Mouse (Mus musculus) erythroblast, embryonic 14.5 days (primary cell): ENCODE measurements around the gene Parvb. TPM values are rescaled to one million over a fixed set of nuclear protein-coding genes. Genes with fewer than 3 reads are reported as not detected.
"Not testable (repeated sequence)": the region's sequence is repeated elsewhere in the genome, so short reads cannot be mapped to it uniquely, and the experiment has no call there.

ENCODE experiments used
- H3K27me3 ChIP-seq: 2 replicates; pipeline ENCODE4 v1.6.1; 2012; ENCODE audit warnings: inconsistent platforms; ENCODE audit not compliant: control insufficient read depth
- H3K36me3 ChIP-seq: 2 replicates; pipeline ENCODE4 v1.6.1; 2012; ENCODE audit warnings: mild to moderate bottlenecking, inconsistent platforms; ENCODE audit not compliant: control insufficient read depth
- H3K4me1 ChIP-seq: 2 replicates; pipeline ENCODE4 v1.6.1; 2012; ENCODE audit warnings: inconsistent platforms; ENCODE audit not compliant: control insufficient read depth
- H3K4me3 ChIP-seq: replicated peaks from 2 replicates; pipeline ENCODE3; 2012; ENCODE audit warnings: moderate library complexity, mild to moderate bottlenecking, inconsistent platforms
- H3K9me3 ChIP-seq: 2 replicates; pipeline ENCODE4 v1.6.1; 2012; ENCODE audit warnings: low read length, inconsistent platforms, mixed read lengths; ENCODE audit not compliant: control insufficient read depth
- GATA1 ChIP-seq: IDR thresholded peaks from 2 replicates; pipeline ENCODE4 v1.6.1; 2012; ENCODE audit warnings: low read length, inconsistent platforms, mixed read lengths
- TAL1 ChIP-seq: IDR thresholded peaks from 3 replicates; pipeline ENCODE4 v1.6.1; 2012; ENCODE audit warnings: low read length, inconsistent platforms, mixed read lengths
- polyA plus RNA-seq: library from polyadenylated mRNA; stranded (reverse); fragments of >175 nt; gene quantifications from 2 replicates; pipeline ENCODE4 v1.2.3, GENCODE M21; 2012

The Parvb gene
- polyA plus RNA-seq, 1 experiment, result 6.3 TPM

DNA sequence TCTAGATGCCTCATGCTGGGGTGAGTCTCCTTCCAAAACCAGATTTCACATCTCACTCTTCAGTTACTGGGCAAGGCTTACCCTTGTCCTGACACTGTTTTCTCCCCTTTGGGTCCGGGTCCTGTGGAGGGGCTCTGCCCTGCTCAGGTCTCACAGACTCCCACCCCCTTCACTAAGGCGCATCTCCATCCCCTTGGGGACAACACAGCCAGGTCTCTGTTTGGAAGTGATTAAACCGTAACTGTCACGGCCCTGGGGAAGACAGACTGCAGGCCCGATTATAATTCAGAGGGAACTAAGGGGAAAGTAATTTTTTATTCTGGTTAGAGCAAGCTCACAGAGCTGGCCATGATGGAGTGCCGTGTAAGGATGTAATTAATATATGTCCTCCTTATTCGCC, 46.8 kb downstream of the Parvb start:
- Histone ChIP-seq H3K4me3 (no peak overlapping the region), H3K27me3 (no peaks in the 10 kb centered on the region), H3K4me1 (no peaks in the 10 kb centered on the region), H3K36me3 (peaks cover 72% of the 10 kb centered on the region), H3K9me3 (no peaks in the 10 kb centered on the region; the same call in 1 of the 2 replicates)
- TF ChIP-seq TAL1 (no peak), GATA1 (no peak)

DNA sequence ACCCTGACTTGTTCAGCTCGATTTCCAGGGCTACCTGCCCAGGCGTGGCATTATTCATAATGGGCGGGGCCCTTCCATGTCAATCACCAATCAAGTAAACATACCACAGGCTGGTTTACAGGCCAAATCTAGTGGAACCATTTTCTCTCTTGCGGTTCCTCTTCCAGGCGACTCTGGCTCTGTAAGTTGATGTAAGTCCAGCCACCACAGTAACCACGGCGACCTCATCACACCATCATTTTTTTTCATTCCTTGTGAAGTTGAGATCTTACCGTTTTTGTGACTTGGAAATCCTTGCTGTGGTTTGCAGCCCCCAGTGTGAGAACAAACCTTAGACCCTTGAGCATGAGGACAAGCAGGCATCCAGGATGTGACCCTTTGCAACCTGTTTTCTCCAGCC, 48.5 kb downstream of the Parvb start:
- Histone ChIP-seq H3K36me3 (peaks cover 66% of the 10 kb centered on the region), H3K4me3 (no peak overlapping the region), H3K27me3 (no peaks in the 10 kb centered on the region), H3K4me1 (no peaks in the 10 kb centered on the region), H3K9me3 (no peaks in the 10 kb centered on the region)
- TF ChIP-seq GATA1 (no peak), TAL1 (no peak)

DNA sequence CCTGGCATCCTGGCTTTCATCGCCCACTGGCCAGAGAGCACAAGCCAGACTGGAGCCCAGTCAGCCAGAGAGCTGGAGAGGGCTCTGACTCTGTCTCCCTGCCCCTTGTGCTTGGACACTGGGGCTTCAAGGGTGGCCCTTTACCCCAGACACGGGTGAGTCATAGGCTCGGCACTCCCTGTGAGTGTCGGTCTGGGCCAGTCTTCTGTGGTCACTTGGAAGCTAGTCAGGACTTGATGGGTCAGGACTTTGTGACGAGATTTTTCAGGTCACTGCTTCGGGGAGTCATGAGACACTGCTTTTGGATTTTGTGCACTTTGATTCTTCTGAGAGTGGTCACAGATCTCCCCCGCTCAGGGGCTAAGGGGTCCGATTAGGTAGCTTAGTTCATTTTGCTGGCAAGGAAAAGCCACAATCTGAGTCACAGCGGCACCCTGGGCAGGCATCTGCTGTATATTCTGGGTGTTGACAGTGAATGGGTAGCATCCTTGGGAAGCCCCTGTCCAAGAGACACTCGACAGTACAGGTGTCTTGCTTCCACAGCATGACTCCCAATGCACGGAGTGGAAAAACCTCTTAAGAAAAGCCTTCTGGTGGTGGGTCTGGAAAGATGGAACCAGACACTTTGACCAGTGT, 49.0 kb downstream of the Parvb start:
- H3K4me3 ChIP-seq, result no peak overlapping the region
- no peaks in the 10 kb centered on the region for H3K27me3 ChIP-seq
- TF ChIP-seq TAL1 (no peak), GATA1 (no peak)
- H3K36me3 ChIP-seq, result peaks cover 68% of the 10 kb centered on the region
- H3K4me1 ChIP-seq, result no peaks in the 10 kb centered on the region
- H3K9me3 ChIP-seq, result no peaks in the 10 kb centered on the region

DNA sequence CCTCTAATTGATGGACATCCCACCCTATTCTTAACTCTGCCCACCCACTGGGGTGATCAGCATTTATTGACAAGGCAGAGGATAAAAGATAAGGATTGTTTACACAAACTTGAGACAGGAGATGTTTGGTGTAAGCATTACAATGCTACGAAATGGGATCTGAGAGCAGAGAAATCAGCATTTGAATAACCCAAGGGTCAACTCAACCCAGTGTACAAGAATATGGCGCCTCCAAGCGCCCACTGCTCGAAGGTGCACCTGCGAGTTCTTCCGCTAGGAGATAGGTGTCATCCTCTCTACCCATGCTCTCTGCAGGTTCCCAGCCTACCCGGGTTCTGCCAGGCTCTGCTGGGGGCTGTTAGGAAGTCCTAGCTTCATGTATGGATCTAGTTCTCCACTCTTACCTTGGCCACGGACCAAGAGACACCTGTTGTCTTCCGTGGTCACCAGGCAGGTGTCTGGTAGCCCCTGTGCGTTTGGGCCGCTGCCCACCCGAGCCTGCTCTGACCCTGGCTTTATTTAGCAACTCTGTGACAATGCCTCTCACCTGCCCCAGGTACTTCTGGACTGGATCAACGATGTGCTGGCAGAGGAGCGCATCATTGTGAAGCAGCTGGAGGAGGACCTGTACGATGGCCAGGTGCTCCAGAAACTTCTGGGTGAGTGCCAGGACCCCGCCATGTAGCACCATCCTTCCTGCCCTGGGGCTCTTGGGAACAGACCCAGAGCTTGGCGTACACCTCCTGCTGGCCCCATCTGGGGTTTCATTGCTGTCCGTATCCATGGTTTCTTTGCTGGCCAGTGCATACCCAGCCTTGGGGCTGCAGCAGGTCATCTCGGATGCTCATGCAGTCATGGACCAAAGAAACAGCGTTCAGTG, 50.6 kb downstream of the Parvb start:
- no peaks in the 10 kb centered on the region for H3K27me3 ChIP-seq
- TF ChIP-seq GATA1, result no peak
- TF ChIP-seq TAL1, result no peak
- H3K4me3 ChIP-seq, result no peak overlapping the region
- peaks cover 70% of the 10 kb centered on the region for H3K36me3 ChIP-seq
- no peaks in the 10 kb centered on the region for H3K9me3 ChIP-seq
- H3K4me1 ChIP-seq, result no peaks in the 10 kb centered on the region

DNA sequence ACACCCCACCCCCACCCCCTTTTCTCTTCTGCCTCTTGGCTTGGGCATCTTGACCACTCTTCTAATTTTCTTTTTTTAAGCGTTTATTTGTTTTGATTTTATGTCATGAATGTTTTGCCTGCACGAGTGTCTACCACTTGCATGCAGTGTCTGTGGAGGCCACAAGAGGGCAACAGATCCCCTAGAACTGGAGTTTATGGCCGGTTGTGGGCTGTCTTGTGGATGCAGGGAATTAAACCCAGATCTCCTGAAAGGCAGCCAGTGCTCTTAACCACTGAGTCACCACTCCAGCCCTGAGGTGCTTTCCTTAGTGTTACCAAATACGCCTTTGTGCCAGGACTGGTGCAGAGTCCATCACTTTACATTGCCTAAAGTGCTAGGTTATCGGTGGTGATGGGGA, 52.2 kb downstream of the Parvb start:
- Histone ChIP-seq H3K36me3 (peaks cover 59% of the 10 kb centered on the region), H3K9me3 (no peaks in the 10 kb centered on the region), H3K27me3 (no peaks in the 10 kb centered on the region), H3K4me1 (no peaks in the 10 kb centered on the region), H3K4me3 (no peak overlapping the region)
- no peak for TF ChIP-seq TAL1
- no peak for TF ChIP-seq GATA1

DNA sequence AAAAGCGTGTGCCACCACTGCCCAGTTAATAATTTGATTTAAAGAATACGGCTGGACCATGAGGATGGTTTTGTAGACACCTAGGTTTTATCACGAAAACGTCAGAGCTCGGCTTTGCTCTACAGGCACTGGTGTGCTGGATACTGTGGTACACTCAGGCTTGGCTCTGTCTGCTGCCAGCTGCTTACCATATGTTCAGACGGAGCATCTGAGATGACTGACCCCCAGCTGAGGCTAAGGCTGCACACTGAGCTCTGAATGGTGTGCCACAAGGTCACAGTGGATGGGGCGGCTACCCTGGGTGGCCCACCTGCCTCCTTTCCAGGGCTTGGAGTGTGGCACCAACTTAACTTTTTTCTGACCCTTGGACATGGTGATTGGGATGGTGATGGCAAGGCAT, 53.6 kb downstream of the Parvb start:
- no peak for TF ChIP-seq TAL1
- TF ChIP-seq GATA1, result no peak
- Histone ChIP-seq H3K9me3 (no peaks in the 10 kb centered on the region), H3K36me3 (peaks cover 56% of the 10 kb centered on the region), H3K4me3 (no peak overlapping the region), H3K4me1 (no peaks in the 10 kb centered on the region), H3K27me3 (no peaks in the 10 kb centered on the region)

DNA sequence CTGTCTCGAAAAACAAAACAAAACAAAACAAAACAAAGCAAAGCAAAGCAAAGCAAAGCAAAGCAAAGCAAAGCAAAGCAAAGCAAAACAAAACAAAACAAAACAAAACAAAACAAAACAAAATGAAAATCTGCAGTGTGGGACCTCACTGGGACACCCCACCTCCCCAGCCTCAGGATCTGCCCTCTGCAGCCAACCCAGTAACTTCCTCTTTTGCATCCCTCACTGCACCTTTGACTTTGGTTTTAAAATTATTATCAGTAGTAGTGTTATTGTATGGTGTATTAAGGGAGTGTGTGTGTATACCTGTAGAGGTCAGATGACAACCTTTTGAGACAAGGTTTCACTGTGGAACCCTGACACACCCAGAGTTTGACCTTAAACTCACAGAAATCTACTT, 57.1 kb downstream of the Parvb start:
- not testable (repeated sequence) for H3K4me3 ChIP-seq, H3K4me1 ChIP-seq, H3K27me3 ChIP-seq, H3K9me3 ChIP-seq
- H3K36me3 ChIP-seq, result peaks cover 60% of the 10 kb centered on the region

DNA sequence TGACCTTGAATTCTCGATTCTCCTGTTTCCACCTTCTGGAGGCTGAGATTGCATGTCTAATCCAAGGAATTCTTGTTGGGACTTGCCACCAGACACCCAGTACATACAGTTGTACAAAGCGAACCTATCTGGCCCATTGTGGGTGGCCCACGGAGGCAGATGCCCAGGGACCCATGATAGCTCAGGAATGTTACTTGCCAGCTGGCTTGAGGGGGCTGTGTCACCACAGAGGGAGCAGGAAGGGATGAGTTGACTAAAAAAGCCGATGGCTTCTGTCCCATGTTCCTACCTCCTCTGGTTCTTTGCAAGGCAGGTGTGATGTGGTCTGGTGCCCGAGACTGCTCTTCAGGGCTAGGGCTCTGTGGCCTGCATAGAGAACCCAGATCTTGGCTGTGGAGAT, 59.3 kb downstream of the Parvb start:
- Histone ChIP-seq H3K27me3 (no peaks in the 10 kb centered on the region), H3K36me3 (peaks cover 65% of the 10 kb centered on the region), H3K9me3 (no peaks in the 10 kb centered on the region), H3K4me3 (no peak overlapping the region), H3K4me1 (no peaks in the 10 kb centered on the region)
- TF ChIP-seq GATA1 (no peak), TAL1 (no peak)

DNA sequence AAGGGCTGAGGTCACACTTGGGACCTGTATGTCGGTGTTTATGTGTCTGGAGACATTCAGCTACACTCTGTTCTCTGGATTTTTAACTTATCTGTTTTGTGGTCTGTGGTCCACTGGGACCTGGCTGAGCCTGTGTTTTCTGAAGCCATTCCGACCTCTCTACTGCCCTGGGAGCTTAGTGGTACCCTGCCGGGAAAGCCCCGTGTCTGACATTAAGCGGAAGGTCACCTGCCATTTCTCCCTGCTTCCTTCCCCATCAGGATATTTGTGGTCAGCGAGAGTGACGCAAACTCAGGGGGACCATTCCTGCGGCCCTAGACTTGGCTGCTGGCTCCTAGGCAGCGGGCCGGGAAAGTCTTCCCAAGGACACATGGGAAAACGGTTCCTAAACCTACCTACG, 61.7 kb downstream of the Parvb start:
- Histone ChIP-seq H3K9me3 (no peaks in the 10 kb centered on the region), H3K4me1 (no peaks in the 10 kb centered on the region), H3K4me3 (no peak overlapping the region), H3K27me3 (no peaks in the 10 kb centered on the region), H3K36me3 (peaks cover 56% of the 10 kb centered on the region)
- TF ChIP-seq GATA1 (no peak), TAL1 (no peak)

DNA sequence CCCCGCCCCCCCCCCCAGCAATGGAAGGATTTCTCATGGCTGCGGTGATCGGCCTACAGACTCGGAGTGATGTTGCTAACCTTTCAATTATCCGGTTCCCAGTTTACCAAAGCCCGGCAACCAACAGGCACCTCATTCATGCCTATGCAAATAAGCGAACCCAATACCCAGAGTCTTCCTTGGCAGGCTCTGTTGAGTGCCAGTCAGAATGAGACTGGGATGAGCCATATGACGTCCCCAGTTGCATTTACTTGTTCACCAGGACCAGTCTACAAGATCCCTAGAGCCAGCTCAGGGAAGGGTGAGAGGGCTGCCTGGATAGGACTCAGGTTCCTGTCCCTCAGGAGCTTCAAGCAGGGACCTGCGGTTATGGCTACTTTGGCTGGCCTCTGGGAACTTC, 62.5 kb downstream of the Parvb start:
- no peaks in the 10 kb centered on the region for H3K4me1 ChIP-seq
- H3K9me3 ChIP-seq, result no peaks in the 10 kb centered on the region
- TF ChIP-seq GATA1, result no peak
- no peak for TF ChIP-seq TAL1
- no peak overlapping the region for H3K4me3 ChIP-seq
- no peaks in the 10 kb centered on the region for H3K27me3 ChIP-seq
- peaks cover 55% of the 10 kb centered on the region for H3K36me3 ChIP-seq
